Mouse (Mus musculus) layer of hippocampus, adult 2 months (tissue): Measurements from ENCODE around the gene Etl4. TPM values are rescaled to one million over a fixed set of nuclear protein-coding genes. Genes with fewer than 3 reads are reported as not detected.

Experiments used
- DNase-seq, 2 experiments: peaks; one replicate each; pipeline ENCODE4 v3.0.0; 2022; ENCODE audit warnings: low spot score in 2 of 2
- H3K27ac ChIP-seq: fragments of 200-600 bp; 2 replicates; pipeline ENCODE4 v1.8.1; 2022
- H3K4me3 ChIP-seq: fragments of 200-600 bp; 2 replicates; pipeline ENCODE4 v1.8.1; 2022; ENCODE audit warnings: mild to moderate bottlenecking
- CTCF ChIP-seq: fragments of 200-600 bp; conservative IDR thresholded peaks from 2 replicates; pipeline ENCODE4 v1.8.1; 2022; ENCODE audit warnings: antibody characterized with exemption, mild to moderate bottlenecking, moderate library complexity
- total RNA-seq, 2 experiments: library from RNA; stranded (reverse); gene quantifications; 2 replicates each; pipeline ENCODE4 v1.2.3; 2021

Gene Etl4
- total RNA-seq, 2 experiments from 2014 or later = 68.4 to 75.9 TPM

- DNase-seq = no peak
- H3K27ac ChIP-seq = no peak overlapping the region
- TF ChIP-seq CTCF = no peak
- peak overlapping the region; percentile 4; the same call in 1 of the 2 replicates for H3K4me3 ChIP-seq
Observed at GRCm38 (mm10) chr2:20723990-20724745, 814.6 kb downstream of the Etl4 start.

- Histone ChIP-seq H3K4me3 (no peak overlapping the region), H3K27ac (no peak overlapping the region)
- no peak for TF ChIP-seq CTCF
- DNase-seq = no peak
Observed at GRCm38 (mm10) chr2:20726974-20727373, 817.4 kb downstream of the Etl4 start.

- no peak for TF ChIP-seq CTCF
- no peak overlapping the region for H3K27ac ChIP-seq
- H3K4me3 ChIP-seq = no peak overlapping the region
- DNase-seq = no peak
Observed at GRCm38 (mm10) chr2:20727752-20728438, 818.3 kb downstream of the Etl4 start.

- no peak for TF ChIP-seq CTCF
- H3K27ac ChIP-seq = no peak overlapping the region
- no peak for DNase-seq
- no peak overlapping the region for H3K4me3 ChIP-seq
Observed at GRCm38 (mm10) chr2:20735444-20735843, 825.9 kb downstream of the Etl4 start.

GRCm38 (mm10) chr2:20736324-20737015, 826.9 kb downstream of the Etl4 start:
- no peak overlapping the region for H3K4me3 ChIP-seq
- no peak overlapping the region for H3K27ac ChIP-seq
- TF ChIP-seq CTCF = no peak
- DNase-seq = no peak

GRCm38 (mm10) chr2:20737112-20737808, 827.7 kb downstream of the Etl4 start:
- H3K4me3 ChIP-seq = no peak overlapping the region
- DNase-seq = no peak
- TF ChIP-seq CTCF = no peak

GRCm38 (mm10) chr2:20737837-20738236, 828.3 kb downstream of the Etl4 start:
- no peak for TF ChIP-seq CTCF
- H3K27ac ChIP-seq = no peak overlapping the region
- DNase-seq = no peak
- no peak overlapping the region for H3K4me3 ChIP-seq

More at GRCm38 (mm10) chr2:20737112-20737808, 827.7 kb downstream of the Etl4 start:
- no peak overlapping the region for H3K27ac ChIP-seq

GRCm38 (mm10) chr2:20747723-20748122, 838.1 kb downstream of the Etl4 start:
- no peak overlapping the region for H3K4me3 ChIP-seq
- H3K27ac ChIP-seq = no peak overlapping the region
- no peak for TF ChIP-seq CTCF
- no peak for DNase-seq

- 0 out of 2 replicates have a peak, but pooled peaks have one; percentile 6 for TF ChIP-seq CTCF
- DNase-seq = no peak
- no peak overlapping the region for H3K4me3 ChIP-seq
- H3K27ac ChIP-seq = no peak overlapping the region
Observed at GRCm38 (mm10) chr2:20748481-20748880, 838.9 kb downstream of the Etl4 start.

GRCm38 (mm10) chr2:20749687-20750086, 840.1 kb downstream of the Etl4 start:
- H3K27ac ChIP-seq = no peak overlapping the region
- no peak overlapping the region for H3K4me3 ChIP-seq
- DNase-seq = no peak
- no peak for TF ChIP-seq CTCF

GRCm38 (mm10) chr2:20753282-20754110, 843.9 kb downstream of the Etl4 start:
- no peak for TF ChIP-seq CTCF
- Histone ChIP-seq H3K27ac (no peak overlapping the region), H3K4me3 (no peak overlapping the region)
- no peak for DNase-seq

GRCm38 (mm10) chr2:20756964-20757363, 847.4 kb downstream of the Etl4 start:
- H3K4me3 ChIP-seq = no peak overlapping the region
- H3K27ac ChIP-seq = no peak overlapping the region
- no peak for TF ChIP-seq CTCF
- DNase-seq = no peak
